Mouse (Mus musculus): ENCODE results near the gene Vps37b. TPM values are rescaled to one million over a fixed set of nuclear protein-coding genes. Genes with fewer than 3 reads are reported as not detected.

Vps37b gene
- polyA plus RNA-seq, 1 experiment from 2014 or later, result 43.8 TPM

GRCm38 (mm10) chr5:123993263-123994036, 38.6 kb downstream of the Vps37b start:
- Histone ChIP-seq H3K36me3 (replicated peaks) (peaks cover 11% of the 10 kb centered on the region), H3K9me3 (no peaks in the 10 kb centered on the region), H3K27ac (replicated peaks) (peak overlapping the region; percentile 44; the same call in 1 of the 2 replicates)

GRCm38 (mm10) chr5:123992794-123993193, 39.3 kb downstream of the Vps37b start:
- Histone ChIP-seq H3K36me3 (replicated peaks) (peaks cover 10% of the 10 kb centered on the region), H3K9me3 (no peaks in the 10 kb centered on the region), H3K27ac (replicated peaks) (no peak overlapping the region), H3K27me3 (replicated peaks; ENCODE audit: low read depth, poor library complexity, severe bottlenecking) (no peaks in the 10 kb centered on the region; the same call in 1 of the 2 replicates), H3K4me1 (peaks cover 56% of the 10 kb centered on the region), H3K4me3 (no peak overlapping the region)
- DNase-seq (ENCODE audit: low spot score), result peak; percentile 85
- WGBS, result 30% methylated on average over 5 of the region's 5 CpGs

More at GRCm38 (mm10) chr5:123993263-123994036, 38.6 kb downstream of the Vps37b start:
- Histone ChIP-seq H3K4me1 (peaks cover 51% of the 10 kb centered on the region), H3K4me3 (no peak overlapping the region), H3K27me3 (replicated peaks; ENCODE audit: low read depth, poor library complexity, severe bottlenecking) (no peaks in the 10 kb centered on the region; the same call in 1 of the 2 replicates)
- no peak for DNase-seq (ENCODE audit: low spot score)
- 61% methylated on average over 7 of the region's 7 CpGs for WGBS

- Histone ChIP-seq H3K27ac (replicated peaks) (no peak overlapping the region), H3K4me3 (no peak overlapping the region), H3K4me1 (peaks cover 57% of the 10 kb centered on the region), H3K27me3 (replicated peaks; ENCODE audit: low read depth, poor library complexity, severe bottlenecking) (no peaks in the 10 kb centered on the region; the same call in 1 of the 2 replicates), H3K36me3 (replicated peaks) (peaks cover 5% of the 10 kb centered on the region), H3K9me3 (no peaks in the 10 kb centered on the region)
- 85% methylated on average over 10 of the region's 10 CpGs for WGBS
- DNase-seq (ENCODE audit: low spot score), result no peak
These were observed 39.9 kb downstream of the Vps37b start for GRCm38 (mm10) chr5:123992193-123992637.

DNA sequence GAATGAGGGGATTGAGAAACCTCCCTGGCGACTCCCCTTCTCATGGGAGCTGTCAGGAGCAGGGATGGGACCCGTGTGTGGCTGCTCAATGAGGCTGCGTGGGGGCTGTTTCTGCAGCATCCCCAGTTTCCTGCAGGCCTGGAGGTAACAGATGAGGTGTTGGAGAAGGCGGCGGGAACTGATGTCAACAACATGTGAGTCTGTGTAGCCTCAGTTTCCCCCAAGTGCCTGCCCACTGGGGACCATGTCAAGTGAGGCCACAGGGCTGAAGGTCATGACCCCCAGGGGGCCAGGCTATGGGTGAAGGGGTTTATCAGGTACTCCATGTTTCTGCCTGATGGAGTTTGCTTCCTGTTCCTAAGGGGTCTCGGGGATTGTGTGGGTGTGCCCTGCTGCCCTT, 40.7 kb downstream of the Vps37b start:
- Histone ChIP-seq H3K27ac (replicated peaks) (no peak overlapping the region), H3K36me3 (replicated peaks) (no peaks in the 10 kb centered on the region; the same call in 1 of the 2 replicates), H3K27me3 (replicated peaks; ENCODE audit: low read depth, poor library complexity, severe bottlenecking) (no peaks in the 10 kb centered on the region; the same call in 1 of the 2 replicates), H3K9me3 (no peaks in the 10 kb centered on the region), H3K4me3 (no peak overlapping the region), H3K4me1 (peaks cover 61% of the 10 kb centered on the region)
- no peak for DNase-seq (ENCODE audit: low spot score)
- WGBS, result 83% methylated on average over 6 of the region's 6 CpGs

- H3K36me3 ChIP-seq (replicated peaks), result no peaks in the 10 kb centered on the region; the same call in 1 of the 2 replicates
- H3K9me3 ChIP-seq, result no peaks in the 10 kb centered on the region
- no peak overlapping the region for H3K4me3 ChIP-seq
- H3K4me1 ChIP-seq, result peaks cover 57% of the 10 kb centered on the region
- no peak for DNase-seq (ENCODE audit: low spot score)
- H3K27ac ChIP-seq (replicated peaks), result no peak overlapping the region
- 81% methylated on average over 20 of the region's 20 CpGs for WGBS
- H3K27me3 ChIP-seq (replicated peaks; ENCODE audit: low read depth, poor library complexity, severe bottlenecking), result no peaks in the 10 kb centered on the region; the same call in 1 of the 2 replicates
These were observed 41.9 kb downstream of the Vps37b start for GRCm38 (mm10) chr5:123989941-123990885.

DNA sequence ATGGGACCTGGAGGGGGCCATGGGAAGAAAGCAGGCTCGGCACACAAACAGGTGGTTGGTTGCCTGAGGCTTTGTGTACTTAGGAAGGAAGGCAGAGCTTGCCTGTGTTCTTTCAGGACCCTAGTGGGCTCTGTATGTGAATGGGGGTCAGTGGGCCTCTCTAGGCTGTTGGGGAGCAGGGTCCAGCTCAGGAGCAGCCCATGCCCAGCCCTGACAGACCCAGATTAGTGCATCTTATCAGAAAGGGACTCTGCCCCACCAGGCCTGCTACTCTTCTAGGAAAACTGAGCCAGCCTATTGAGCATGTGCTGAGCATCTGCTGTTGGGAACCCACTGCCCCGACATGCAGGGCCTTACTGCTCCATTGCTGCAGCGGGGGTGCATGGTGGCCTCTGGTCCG, 44.6 kb downstream of the Vps37b start:
- Histone ChIP-seq H3K9me3 (no peaks in the 10 kb centered on the region), H3K36me3 (replicated peaks) (no peaks in the 10 kb centered on the region; the same call in 1 of the 2 replicates), H3K27me3 (replicated peaks; ENCODE audit: low read depth, poor library complexity, severe bottlenecking) (no peaks in the 10 kb centered on the region; the same call in 1 of the 2 replicates), H3K4me1 (peaks cover 61% of the 10 kb centered on the region), H3K27ac (replicated peaks) (0 out of 2 replicates have a peak overlapping the region, but pooled peaks have one; percentile 1), H3K4me3 (no peak overlapping the region)
- 76% methylated on average over 4 of the region's 4 CpGs for WGBS
- no peak for DNase-seq (ENCODE audit: low spot score)

DNA sequence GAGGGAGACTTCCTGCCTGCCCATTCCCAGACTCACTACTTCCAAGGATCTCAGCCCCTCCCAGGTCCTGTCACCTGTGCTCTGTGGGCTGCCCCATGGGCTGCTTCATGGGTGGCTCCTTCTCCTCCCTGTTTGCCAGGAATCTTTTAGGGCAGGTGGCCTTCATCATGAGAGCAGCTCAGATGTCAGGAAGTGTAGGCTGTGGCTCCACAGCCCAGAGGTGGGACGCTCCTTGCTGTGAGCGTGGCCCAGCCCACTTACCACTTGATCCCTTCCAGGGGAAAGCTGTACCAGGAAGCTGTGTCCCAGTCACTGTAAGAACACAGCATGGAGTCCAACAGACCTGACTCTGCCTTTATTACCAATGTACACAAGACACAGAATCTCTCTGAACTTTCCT, 45.1 kb downstream of the Vps37b start:
- Histone ChIP-seq H3K4me3 (no peak overlapping the region), H3K9me3 (no peaks in the 10 kb centered on the region), H3K27me3 (replicated peaks; ENCODE audit: low read depth, poor library complexity, severe bottlenecking) (no peaks in the 10 kb centered on the region), H3K36me3 (replicated peaks) (no peaks in the 10 kb centered on the region; the same call in 1 of the 2 replicates), H3K27ac (replicated peaks) (no peak overlapping the region), H3K4me1 (peaks cover 56% of the 10 kb centered on the region)
- DNase-seq (ENCODE audit: low spot score), result no peak
- 53% methylated on average over 2 of the region's 2 CpGs for WGBS

DNA sequence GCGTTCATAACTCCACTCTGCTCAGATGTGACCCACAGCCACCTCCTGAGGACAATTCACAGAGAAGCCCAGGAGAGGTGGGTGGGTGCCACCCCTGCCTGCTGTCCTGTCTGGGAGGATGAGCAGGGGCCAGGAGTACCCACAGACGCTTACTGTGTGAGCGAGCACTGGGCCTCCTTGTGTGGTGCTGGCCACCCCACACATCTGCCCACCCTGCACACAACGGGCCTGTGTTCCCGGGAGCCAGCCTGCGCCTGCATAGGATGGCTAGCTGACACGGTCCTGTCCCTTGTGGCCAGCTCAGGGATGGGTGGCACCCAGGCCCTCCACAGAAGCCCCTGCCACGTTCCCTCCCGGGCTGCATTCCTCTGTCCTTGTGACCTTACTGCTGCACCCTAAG, 46.6 kb downstream of the Vps37b start:
- H3K4me3 ChIP-seq, result no peak overlapping the region
- no peaks in the 10 kb centered on the region for H3K27me3 ChIP-seq (replicated peaks; ENCODE audit: low read depth, poor library complexity, severe bottlenecking)
- no peaks in the 10 kb centered on the region; the same call in 1 of the 2 replicates for H3K36me3 ChIP-seq (replicated peaks)
- no peaks in the 10 kb centered on the region for H3K9me3 ChIP-seq
- 79% methylated on average over 9 of the region's 9 CpGs for WGBS
- H3K4me1 ChIP-seq, result peaks cover 44% of the 10 kb centered on the region
- no peak overlapping the region; the same call in 1 of the 2 replicates for H3K27ac ChIP-seq (replicated peaks)
- no peak for DNase-seq (ENCODE audit: low spot score)

- Histone ChIP-seq H3K27me3 (replicated peaks; ENCODE audit: low read depth, poor library complexity, severe bottlenecking) (0 out of 2 replicates have a peak, but pooled peaks cover 4% of the 10 kb centered on the region), H3K36me3 (replicated peaks) (no peaks in the 10 kb centered on the region), H3K4me3 (no peak overlapping the region), H3K9me3 (no peaks in the 10 kb centered on the region), H3K27ac (replicated peaks) (no peak overlapping the region), H3K4me1 (peaks cover 47% of the 10 kb centered on the region)
- WGBS, result 83% methylated on average over 11 of the region's 11 CpGs
- DNase-seq (ENCODE audit: low spot score), result no peak
These were observed 49.2 kb downstream of the Vps37b start for GRCm38 (mm10) chr5:123982838-123983237.

DNA sequence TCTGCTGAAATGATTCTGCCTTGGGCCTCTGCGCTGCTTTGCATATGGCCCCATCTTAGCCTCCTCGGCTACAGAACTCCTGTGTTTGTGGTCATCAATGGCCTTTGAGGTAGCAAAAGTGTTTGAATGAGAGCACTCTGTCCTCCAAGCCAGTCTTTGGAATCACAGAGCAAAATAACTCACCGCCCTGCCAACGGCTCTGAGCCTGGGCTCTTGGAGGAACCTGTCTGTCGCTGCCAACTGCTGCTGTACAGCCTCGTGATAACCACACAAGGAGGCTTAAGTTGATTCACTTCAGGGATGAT, 50.9 kb downstream of the Vps37b start:
- 81% methylated on average over 6 of the region's 6 CpGs for WGBS
- Histone ChIP-seq H3K9me3 (no peaks in the 10 kb centered on the region), H3K27ac (replicated peaks) (no peak overlapping the region), H3K27me3 (replicated peaks; ENCODE audit: low read depth, poor library complexity, severe bottlenecking) (peaks cover 12% of the 10 kb centered on the region; the same call in 1 of the 2 replicates), H3K36me3 (replicated peaks) (no peaks in the 10 kb centered on the region), H3K4me1 (peaks cover 48% of the 10 kb centered on the region), H3K4me3 (no peak overlapping the region)
- DNase-seq (ENCODE audit: low spot score), result no peak

- peaks cover 18% of the 10 kb centered on the region for H3K27me3 ChIP-seq (replicated peaks; ENCODE audit: low read depth, poor library complexity, severe bottlenecking)
- no peak for DNase-seq (ENCODE audit: low spot score)
- WGBS, result 84% methylated on average over 9 of the region's 9 CpGs
- H3K27ac ChIP-seq (replicated peaks), result no peak overlapping the region
- no peaks in the 10 kb centered on the region for H3K36me3 ChIP-seq (replicated peaks)
- H3K9me3 ChIP-seq, result no peaks in the 10 kb centered on the region
- peaks cover 52% of the 10 kb centered on the region for H3K4me1 ChIP-seq
- no peak overlapping the region for H3K4me3 ChIP-seq
These were observed 51.4 kb downstream of the Vps37b start for GRCm38 (mm10) chr5:123980521-123981249.

DNA sequence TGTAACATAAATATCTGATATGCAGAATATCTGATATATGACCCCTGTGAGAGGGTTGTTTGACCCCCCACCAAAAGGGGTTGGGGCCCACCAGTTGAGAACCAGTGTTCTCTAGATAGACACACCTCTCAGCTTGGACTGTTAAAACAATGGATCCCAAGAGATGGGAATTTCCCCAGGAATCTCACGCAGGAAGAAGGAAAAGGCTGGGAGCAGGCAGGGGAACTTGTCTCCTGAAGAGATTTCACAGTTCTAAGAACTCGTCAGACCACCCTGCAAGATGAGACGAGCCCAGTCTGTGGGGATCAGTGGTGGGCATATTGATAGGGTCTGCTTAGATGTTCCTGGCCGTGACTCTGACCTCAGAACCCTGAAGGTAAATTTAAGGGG, 52.1 kb downstream of the Vps37b start:
- WGBS, result 59% methylated on average over 4 of the region's 4 CpGs
- H3K27me3 ChIP-seq (replicated peaks; ENCODE audit: low read depth, poor library complexity, severe bottlenecking), result peaks cover 25% of the 10 kb centered on the region
- no peaks in the 10 kb centered on the region for H3K36me3 ChIP-seq (replicated peaks)
- H3K4me3 ChIP-seq, result no peak overlapping the region
- H3K9me3 ChIP-seq, result no peaks in the 10 kb centered on the region
- no peak for DNase-seq (ENCODE audit: low spot score)
- H3K27ac ChIP-seq (replicated peaks), result no peak overlapping the region
- peaks cover 49% of the 10 kb centered on the region for H3K4me1 ChIP-seq
